Mouse (Mus musculus) CH12.LX (cell line): Measurements from ENCODE around the gene Gas2l1. TPM values are rescaled to one million over a fixed set of nuclear protein-coding genes. Genes with fewer than 3 reads are reported as not detected.

Experiments used
- DNase-seq: peaks from one replicate; pipeline ENCODE4 v3.0.0-alpha.2; 2013; ENCODE audit errors: extremely low read depth
- H3K27ac ChIP-seq: 2 replicates; pipeline ENCODE4 v1.5.1; 2012; ENCODE audit warnings: low read depth, mild to moderate bottlenecking, control low read depth, moderate library complexity; ENCODE audit not compliant: insufficient read depth
- H3K27me3 ChIP-seq: replicated peaks from 2 replicates; pipeline ENCODE3; 2012; ENCODE audit warnings: inconsistent platforms
- H3K36me3 ChIP-seq, 2 experiments: replicated peaks in 1 of 2; 2 replicates each; pipeline versions ENCODE3 to v1.6.1; 2012; ENCODE audit warnings: inconsistent platforms in 1 of 2, low read length in 1 of 2, mild to moderate bottlenecking in 1 of 2, mixed read lengths in 1 of 2, moderate library complexity in 1 of 2; ENCODE audit not compliant: control insufficient read depth in 1 of 2, insufficient read depth in 1 of 2
- H3K4me1 ChIP-seq, 2 experiments: 2 replicates each; pipeline ENCODE4 v1.6.1; 2012; ENCODE audit warnings: inconsistent platforms in 1 of 2, moderate library complexity in 1 of 2; ENCODE audit not compliant: insufficient read depth in 2 of 2, control insufficient read depth in 1 of 2
- H3K4me2 ChIP-seq: 2 replicates; pipeline ENCODE4 v1.6.1; 2012; ENCODE audit warnings: low read depth, mild to moderate bottlenecking, control low read depth; ENCODE audit not compliant: poor library complexity, insufficient read depth, severe bottlenecking
- H3K4me3 ChIP-seq, 3 experiments: fragments of 150-350 bp in 1 of 3; sonication (generic) in 1 of 3; replicated peaks in 1 of 3; 2 replicates each; pipeline versions ENCODE3 to v1.5.1; 2011 to 2012; ENCODE audit warnings: low read depth in 2 of 3, low read length in 2 of 3, mild to moderate bottlenecking in 2 of 3, moderate library complexity in 2 of 3, control low read depth in 1 of 3, improper control_type of control experiment in 1 of 3, inconsistent platforms in 1 of 3, mixed read lengths in 1 of 3; ENCODE audit not compliant: poor library complexity in 1 of 3
- H3K79me2 ChIP-seq: replicated peaks from 2 replicates; pipeline ENCODE4 v1.6.1; 2012; ENCODE audit warnings: mild to moderate bottlenecking, moderate library complexity; ENCODE audit not compliant: control insufficient read depth, poor library complexity, insufficient read depth, severe bottlenecking; ENCODE audit errors: extremely low read depth
- H3K9ac ChIP-seq: 2 replicates; pipeline ENCODE4 v1.6.1; 2012; ENCODE audit warnings: low read depth, mild to moderate bottlenecking, control low read depth, moderate library complexity; ENCODE audit not compliant: insufficient read depth
- H3K9me3 ChIP-seq: replicated peaks from 2 replicates; pipeline ENCODE3; 2012; ENCODE audit warnings: low read length, inconsistent platforms, mixed read lengths
- BHLHE40 ChIP-seq: IDR thresholded peaks from 2 replicates; pipeline ENCODE4 v1.6.1; 2011; ENCODE audit warnings: mild to moderate bottlenecking, low read depth, low read length, improper control_type of control experiment
- CHD1 ChIP-seq: IDR thresholded peaks from 2 replicates; pipeline ENCODE4 v1.6.1; 2012; ENCODE audit warnings: low read depth, low read length, improper control_type of control experiment, inconsistent platforms
- CHD2 ChIP-seq: IDR thresholded peaks from 2 replicates; pipeline ENCODE4 v1.6.1; 2011; ENCODE audit warnings: low read length, improper control_type of control experiment
- ELF1 ChIP-seq: IDR thresholded peaks from 2 replicates; pipeline ENCODE4 v1.6.1; 2014; ENCODE audit warnings: low read depth, mild to moderate bottlenecking, inconsistent platforms, low read length, improper control_type of control experiment
- IRF4 ChIP-seq: IDR thresholded peaks from 2 replicates; pipeline ENCODE4 v1.6.1; 2014; ENCODE audit warnings: low read depth, mild to moderate bottlenecking, inconsistent platforms, low read length, improper control_type of control experiment
- JUND ChIP-seq: conservative IDR thresholded peaks from 2 replicates; pipeline ENCODE4 v1.6.1; 2011; ENCODE audit warnings: low read depth, low read length, improper control_type of control experiment
- MAFK ChIP-seq: IDR thresholded peaks from 2 replicates; pipeline ENCODE4 v1.6.1; 2011; ENCODE audit warnings: low read length, improper control_type of control experiment; ENCODE audit not compliant: insufficient replicate concordance
- MAZ ChIP-seq: IDR thresholded peaks from 2 replicates; pipeline ENCODE4 v1.6.1; 2012; ENCODE audit warnings: low read depth, mild to moderate bottlenecking, inconsistent platforms, low read length, improper control_type of control experiment, moderate library complexity
- MEF2A ChIP-seq: IDR thresholded peaks from 2 replicates; pipeline ENCODE4 v1.6.1; 2014; ENCODE audit warnings: low read depth, mild to moderate bottlenecking, inconsistent platforms, low read length, improper control_type of control experiment, borderline replicate concordance
- MYC ChIP-seq: IDR thresholded peaks from 2 replicates; pipeline ENCODE4 v1.6.1; 2011; ENCODE audit warnings: low read depth, mild to moderate bottlenecking, improper control_type of control experiment, low read length
- NELFE ChIP-seq: IDR thresholded peaks from 2 replicates; pipeline ENCODE4 v1.6.1; 2011; ENCODE audit warnings: low read depth, low read length, improper control_type of control experiment
- SMC3 ChIP-seq: IDR thresholded peaks from 2 replicates; pipeline ENCODE4 v1.6.1; 2011; ENCODE audit warnings: low read depth, low read length, improper control_type of control experiment
- USF2 ChIP-seq: conservative IDR thresholded peaks from 2 replicates; pipeline ENCODE4 v1.6.1; 2011; ENCODE audit warnings: low read depth, low read length, improper control_type of control experiment
- dilution Hi-C: fragments of 300-500 bp; cut with MboI; formaldehyde crosslinking; loops from 2 replicates; pipeline ENCODE4 v1.14.3; 2020; ENCODE audit warnings: low sequenced_read_pairs; ENCODE audit not compliant: extremely low pct_unique_long_range_greater_than_20kb, extremely low pct_ligation_motif_present
- in situ Hi-C: fragments of 300-500 bp; cut with MboI; formaldehyde crosslinking; loops from 3 replicates; pipeline ENCODE4 v1.14.3; 2019; ENCODE audit warnings: low sequenced_read_pairs, low pct_ligation_motif_present, low pct_unique_long_range_greater_than_20kb, mixed read lengths
- polyA plus RNA-seq: library from polyadenylated mRNA; unstranded; fragments of >175 nt; gene quantifications from 2 replicates; pipeline ENCODE4 v1.2.1, GENCODE M21; 2012; ENCODE audit warnings: low read depth; ENCODE audit not compliant: insufficient read length
- total RNA-seq, 2 experiments: library from RNA; depleted of rRNA; stranded (reverse); fragments of 300-350 nt in 1 of 2; fragments of >200 nt in 1 of 2; gene quantifications; 2 replicates each; pipeline ENCODE4 v1.2.3; 2012 to 2014

Gene Gas2l1
- total and polyA plus RNA-seq, 3 experiments, result 3.3 to 12.5 (median 8.8) TPM

- Histone ChIP-seq H3K27me3 (no peaks in the 10 kb centered on the region), H3K9me3 (no peaks in the 10 kb centered on the region), H3K36me3 (no peaks in the 10 kb centered on the region), H3K4me2 (no peak overlapping the region), H3K4me3 (no peak overlapping the region), H3K9ac (no peak overlapping the region), H3K27ac (no peak overlapping the region), H3K79me2 (no peaks in the 10 kb centered on the region), H3K4me1 (peaks cover 11 to 36% of the 10 kb centered on the region in 2 experiments)
- in situ Hi-C loops, result no loop called here
- TF ChIP-seq MAZ (no peak), USF2 (no peak), MYC (no peak)
- dilution Hi-C loops, result no loop called here
- no peak for DNase-seq
Measured at GRCm38 (mm10) chr11:5052200-5052854, 12.8 kb downstream of the Gas2l1 start.

DNA sequence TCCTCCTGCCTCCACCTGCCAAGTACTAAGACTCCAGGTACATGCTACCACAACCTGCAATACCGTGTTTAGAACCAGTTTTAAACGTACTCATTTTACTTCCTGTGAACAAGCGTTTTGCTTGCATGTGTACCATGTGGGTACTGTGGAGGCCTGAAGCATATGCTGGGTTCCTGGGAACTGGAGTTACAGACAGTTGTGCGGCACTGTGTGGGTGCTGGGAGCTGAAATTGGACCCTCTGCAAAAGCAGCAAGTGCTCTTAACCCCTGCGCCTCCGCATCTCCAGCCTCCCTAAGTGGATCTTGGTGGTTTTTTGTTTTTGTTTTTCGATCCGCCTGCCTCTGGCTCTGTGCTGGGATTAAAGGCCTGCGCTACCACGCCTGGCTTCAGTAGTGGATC, 13.5 kb downstream of the Gas2l1 start:
- dilution Hi-C loops, result no loop called here
- peaks cover 8 to 29% of the 10 kb centered on the region in 2 experiments for H3K4me1 ChIP-seq
- H3K36me3 ChIP-seq, result no peaks in the 10 kb centered on the region
- no peak overlapping the region for H3K4me2 ChIP-seq
- no peak for DNase-seq
- H3K9me3 ChIP-seq, result no peaks in the 10 kb centered on the region
- no peak overlapping the region for H3K27ac ChIP-seq
- TF ChIP-seq IRF4 (no peak), NELFE (no peak), CHD2 (no peak), CHD1 (no peak), MAFK (no peak), BHLHE40 (no peak), USF2 (no peak), SMC3 (no peak), ELF1 (no peak), JUND (no peak), MEF2A (no peak)
- TF ChIP-seq, all 38 proteins: peak for 0
- no peak overlapping the region for H3K9ac ChIP-seq
- no peak overlapping the region for H3K4me3 ChIP-seq
- in situ Hi-C loops, result no loop called here
- H3K79me2 ChIP-seq, result no peaks in the 10 kb centered on the region
- no peaks in the 10 kb centered on the region for H3K27me3 ChIP-seq
